Mouse (Mus musculus) forebrain, embryonic 11.5 days (tissue): ENCODE results near the gene Luc7l3. TPM values are rescaled to one million over a fixed set of nuclear protein-coding genes. Genes with fewer than 3 reads are reported as not detected.
"Not testable (repeated sequence)": the region's sequence is repeated elsewhere in the genome, so short reads cannot be mapped to it uniquely, and the experiment has no call there.

Source experiments
- ATAC-seq: fragments of 200-750 bp; cut with Nextera tagmentation; replicated peaks from 2 replicates; pipeline ENCODE4 v1.8.0; 2017; ENCODE audit warnings: moderate TSS enrichment; ENCODE audit not compliant: low FRiP score
- DNase-seq: peaks from one replicate; pipeline ENCODE4 v3.0.0-alpha.2; 2017; ENCODE audit warnings: low spot score
- H3K27ac ChIP-seq: fragments of 300-500 bp; sonication (generic); 2 replicates; pipeline ENCODE4 v1.5.1; 2014; ENCODE audit warnings: low read depth, low read length
- H3K27me3 ChIP-seq: fragments of 300-500 bp; sonication (generic); 2 replicates; pipeline ENCODE4 v1.6.1; 2014; ENCODE audit warnings: mild to moderate bottlenecking, low read length, mixed read lengths; ENCODE audit not compliant: control insufficient read depth, insufficient read depth
- H3K36me3 ChIP-seq: fragments of 300-500 bp; sonication (generic); 2 replicates; pipeline ENCODE4 v1.6.1; 2014; ENCODE audit warnings: mild to moderate bottlenecking, low read length, moderate library complexity, mixed read lengths; ENCODE audit not compliant: control insufficient read depth, insufficient read depth
- H3K4me1 ChIP-seq: fragments of 300-500 bp; sonication (generic); replicated peaks from 2 replicates; pipeline ENCODE4 v1.6.1; 2014; ENCODE audit warnings: low read length, mixed read lengths; ENCODE audit not compliant: control insufficient read depth, insufficient read depth
- H3K4me2 ChIP-seq: fragments of 300-500 bp; sonication (generic); 2 replicates; pipeline ENCODE4 v1.6.1; 2014; ENCODE audit warnings: low read depth, mild to moderate bottlenecking, low read length, moderate library complexity, mixed read lengths; ENCODE audit not compliant: severe bottlenecking
- H3K4me3 ChIP-seq: fragments of 300-500 bp; sonication (generic); 2 replicates; pipeline ENCODE4 v1.5.1; 2014; ENCODE audit warnings: low read depth, low read length
- H3K9ac ChIP-seq: fragments of 300-500 bp; sonication (generic); 2 replicates; pipeline ENCODE4 v1.6.1; 2014; ENCODE audit warnings: low read length
- H3K9me3 ChIP-seq: fragments of 300-500 bp; sonication (generic); 2 replicates; pipeline ENCODE4 v1.6.1; 2016; ENCODE audit warnings: low read length, mixed read lengths; ENCODE audit not compliant: control insufficient read depth
- WGBS: fragments of 180-500 bp; shearing (Covaris S2); extraction: QIAGEN DNeasy Blood & Tissue Kit; methylation state at CpG from one replicate; pipeline ENCODE4 v1.1.7; 2014; 5-methylcytosine and 5-hydroxymethylcytosine counted together
- polyA plus RNA-seq: library from polyadenylated mRNA; unstranded; fragments of >200 nt; fragmentation: Nextera tagmentation; extraction: Ambion mirVana; gene quantifications from 2 replicates; pipeline ENCODE4 v1.2.1, GENCODE M21; 2014

Gene Luc7l3
- polyA plus RNA-seq, 1 experiment from 2014 or later = 136 TPM

DNA sequence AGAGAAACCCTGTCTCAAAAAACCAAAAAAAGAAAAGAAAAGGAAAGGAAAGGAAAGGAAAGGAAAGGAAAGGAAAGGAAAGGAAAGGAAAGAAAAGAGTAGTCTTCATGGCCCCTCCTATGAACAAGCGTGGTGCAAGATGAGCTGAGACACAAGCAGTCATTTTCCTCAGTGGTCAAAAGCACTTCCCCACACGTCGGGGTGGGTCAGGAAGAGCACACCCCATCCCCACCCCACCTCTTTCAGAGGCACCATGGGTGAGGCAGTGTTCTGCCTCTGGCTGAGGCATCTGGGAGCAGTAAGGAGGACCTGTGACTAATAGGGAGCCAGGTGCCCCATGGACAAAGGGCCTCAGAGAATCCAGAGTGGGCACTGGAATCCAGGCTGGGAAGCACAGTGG lies 55.6 kb downstream of the Luc7l3 start:
- not testable (repeated sequence) for ATAC-seq, H3K27me3 ChIP-seq

DNA sequence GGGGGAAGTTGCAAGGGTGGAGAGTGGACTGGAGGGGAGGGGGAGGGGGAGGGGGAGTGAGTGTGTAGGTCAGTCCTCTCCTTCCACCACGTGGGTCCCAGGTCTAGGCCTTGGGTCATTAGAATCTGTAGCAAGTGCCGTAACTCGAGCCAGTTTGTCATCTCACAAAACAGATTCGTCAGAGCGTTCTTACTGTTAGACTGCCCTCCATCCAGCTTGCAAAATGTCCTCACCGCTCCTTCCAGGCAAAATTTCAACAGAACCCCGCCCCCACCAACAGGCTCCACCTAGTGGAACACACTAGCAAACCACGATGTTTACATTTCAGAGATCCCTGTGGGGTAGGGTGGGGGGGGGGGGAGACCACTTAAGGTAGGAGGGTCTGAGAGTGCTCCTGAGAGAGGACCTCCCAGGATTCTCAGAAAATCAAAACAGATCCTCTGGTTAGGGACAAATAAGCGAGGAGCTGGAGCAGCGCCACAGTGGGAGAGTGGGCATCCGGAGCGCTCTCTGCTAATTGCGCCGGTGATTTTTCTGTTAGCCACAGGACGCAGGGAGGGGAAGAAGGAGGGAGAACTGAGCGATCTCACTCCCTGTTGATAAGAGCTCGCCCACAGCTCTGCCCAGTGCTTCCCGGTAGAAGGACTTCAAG lies 56.5 kb downstream of the Luc7l3 start:
- peak overlapping the region; percentile 61 for H3K4me2 ChIP-seq
- WGBS = 1% methylated on average over 18 of the region's 18 CpGs
- H3K4me1 ChIP-seq = no peaks in the 10 kb centered on the region
- H3K27me3 ChIP-seq = no peaks in the 10 kb centered on the region
- H3K27ac ChIP-seq = no peak overlapping the region
- H3K4me3 ChIP-seq = peak overlapping the region; percentile 28
- no peaks in the 10 kb centered on the region for H3K36me3 ChIP-seq
- H3K9me3 ChIP-seq = no peaks in the 10 kb centered on the region
- ATAC-seq = peak; percentile 63
- DNase-seq = peak; percentile 78
- H3K9ac ChIP-seq = peak overlapping the region; percentile 43

More for the DNA sequence above, 55.6 kb downstream of the Luc7l3 start:
- 83% methylated on average over 3 of the region's 3 CpGs for WGBS
- H3K36me3 ChIP-seq, H3K9me3 ChIP-seq, H3K4me2 ChIP-seq, H3K9ac ChIP-seq, DNase-seq, H3K4me1 ChIP-seq, H3K4me3 ChIP-seq, H3K27ac ChIP-seq: not testable (repeated sequence)

DNA sequence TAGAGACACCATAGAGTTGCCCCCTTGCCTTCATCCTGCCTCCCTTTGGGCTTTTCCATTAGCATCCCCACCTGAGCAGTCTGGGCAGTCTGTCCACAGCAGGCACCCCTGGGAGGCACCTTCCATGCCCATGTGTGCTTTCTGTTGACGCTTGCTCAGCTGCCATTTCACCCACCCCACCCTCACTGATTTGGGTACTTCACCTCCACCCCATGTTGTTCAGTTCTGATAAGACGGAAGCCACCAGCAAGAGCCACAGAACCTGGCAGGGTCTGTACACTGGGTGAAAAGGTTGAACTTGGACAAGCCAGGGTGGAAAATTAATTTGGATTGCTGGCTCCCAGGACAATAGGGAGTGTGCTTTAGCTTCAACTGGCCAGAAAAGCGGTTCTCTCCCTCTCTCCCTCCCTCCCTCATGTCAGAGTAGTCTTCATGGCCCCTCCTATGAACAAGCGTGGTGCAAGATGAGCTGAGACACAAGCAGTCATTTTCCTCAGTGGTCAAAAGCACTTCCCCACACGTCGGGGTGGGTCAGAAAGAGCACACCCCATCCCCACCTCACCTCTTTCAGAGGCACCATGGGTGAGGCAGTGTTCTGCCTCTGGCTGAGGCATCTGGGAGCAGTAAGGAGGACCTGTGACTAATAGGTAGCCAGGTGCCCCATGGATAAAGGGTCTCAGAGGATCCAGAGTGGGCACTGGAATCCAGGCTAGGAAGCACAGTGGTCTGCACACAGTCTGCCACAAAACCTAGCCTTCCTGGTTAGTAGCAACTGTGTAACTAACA lies 60.0 kb downstream of the Luc7l3 start:
- ATAC-seq (no peak), DNase-seq (no peak)
- Histone ChIP-seq H3K27ac (no peak overlapping the region), H3K36me3 (no peaks in the 10 kb centered on the region), H3K4me2 (no peak overlapping the region), H3K4me3 (no peak overlapping the region), H3K9me3 (no peaks in the 10 kb centered on the region), H3K9ac (no peak overlapping the region), H3K4me1 (no peaks in the 10 kb centered on the region), H3K27me3 (no peaks in the 10 kb centered on the region)
- 76% methylated on average over 6 of the region's 6 CpGs for WGBS

DNA sequence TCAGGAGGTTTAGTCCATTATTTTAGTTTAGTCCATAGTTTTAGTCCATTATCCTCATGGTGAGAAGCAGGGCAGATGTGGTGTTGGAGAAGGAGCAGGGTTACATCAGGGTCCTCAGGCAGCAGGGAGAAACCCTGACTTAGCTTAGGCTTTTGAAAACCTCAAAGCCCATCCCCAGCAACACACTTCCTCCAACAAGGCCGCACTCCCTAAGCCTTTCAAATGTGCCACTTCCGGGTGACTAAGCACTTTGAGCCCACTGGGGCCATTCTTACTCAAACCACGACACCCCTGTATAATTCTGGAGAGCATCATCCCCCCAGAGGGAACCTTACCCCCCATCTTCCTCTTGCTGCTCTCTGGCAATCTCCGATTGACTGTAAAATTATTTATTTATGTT lies 62.0 kb downstream of the Luc7l3 start:
- H3K36me3 ChIP-seq = no peaks in the 10 kb centered on the region
- no peaks in the 10 kb centered on the region for H3K27me3 ChIP-seq
- no peak overlapping the region for H3K4me3 ChIP-seq
- 43% methylated on average over 4 of the region's 4 CpGs for WGBS
- no peak for DNase-seq
- no peaks in the 10 kb centered on the region for H3K9me3 ChIP-seq
- no peaks in the 10 kb centered on the region for H3K4me1 ChIP-seq
- no peak for ATAC-seq
- H3K27ac ChIP-seq = no peak overlapping the region
- no peak overlapping the region for H3K4me2 ChIP-seq
- H3K9ac ChIP-seq = no peak overlapping the region

DNA sequence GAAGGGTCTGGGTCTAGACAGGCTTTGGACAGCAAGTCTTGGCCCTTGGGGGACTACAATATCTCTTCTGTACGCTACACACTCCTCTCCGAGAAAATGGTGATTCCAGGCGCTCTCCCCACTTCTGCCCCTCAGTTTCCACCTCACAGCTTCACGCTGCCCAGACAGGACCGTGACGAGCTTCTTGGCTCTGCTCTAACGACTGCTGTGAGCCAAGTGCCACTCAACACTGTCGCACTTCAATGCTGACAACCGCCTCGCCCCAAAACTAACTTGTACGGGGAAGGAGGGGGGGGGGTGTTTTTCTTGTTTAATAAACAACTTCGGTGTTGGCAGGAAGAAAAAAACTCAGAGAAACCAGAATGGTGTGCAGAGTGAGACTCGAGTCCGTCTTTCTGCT lies 63.8 kb downstream of the Luc7l3 start:
- no peak for ATAC-seq
- H3K4me3 ChIP-seq = no peak overlapping the region
- WGBS = 81% methylated on average over 14 of the region's 14 CpGs
- H3K4me2 ChIP-seq = no peak overlapping the region
- no peaks in the 10 kb centered on the region for H3K27me3 ChIP-seq
- no peaks in the 10 kb centered on the region for H3K36me3 ChIP-seq
- no peaks in the 10 kb centered on the region for H3K9me3 ChIP-seq
- no peak overlapping the region for H3K27ac ChIP-seq
- H3K9ac ChIP-seq = no peak overlapping the region
- DNase-seq = no peak
- no peaks in the 10 kb centered on the region for H3K4me1 ChIP-seq

DNA sequence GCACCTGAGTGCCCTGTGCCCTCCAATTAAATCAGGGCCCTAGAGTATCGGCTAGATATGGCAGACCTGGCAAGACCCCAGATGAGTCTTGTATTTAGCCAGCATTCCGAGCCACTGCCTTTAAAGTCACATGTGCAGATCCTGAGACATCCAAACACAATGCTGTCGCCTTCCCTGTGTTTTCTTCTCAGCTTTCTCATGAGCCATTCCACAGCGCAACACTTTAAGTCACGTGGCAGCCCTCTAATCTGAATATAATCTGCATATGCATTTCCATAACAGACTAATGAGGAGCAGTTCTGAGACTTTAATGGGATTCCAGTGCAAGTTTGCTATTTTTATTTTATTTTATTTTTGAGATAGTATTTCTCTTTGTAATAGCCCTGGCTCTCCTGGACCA lies 66.1 kb downstream of the Luc7l3 start:
- DNase-seq = no peak
- no peak overlapping the region for H3K4me3 ChIP-seq
- H3K9ac ChIP-seq = no peak overlapping the region
- H3K27ac ChIP-seq = no peak overlapping the region
- H3K36me3 ChIP-seq = no peaks in the 10 kb centered on the region
- no peaks in the 10 kb centered on the region for H3K27me3 ChIP-seq
- ATAC-seq = no peak
- no peak overlapping the region for H3K4me2 ChIP-seq
- H3K4me1 ChIP-seq = no peaks in the 10 kb centered on the region
- H3K9me3 ChIP-seq = no peaks in the 10 kb centered on the region
- 78% methylated on average over 5 of the region's 5 CpGs for WGBS

DNA sequence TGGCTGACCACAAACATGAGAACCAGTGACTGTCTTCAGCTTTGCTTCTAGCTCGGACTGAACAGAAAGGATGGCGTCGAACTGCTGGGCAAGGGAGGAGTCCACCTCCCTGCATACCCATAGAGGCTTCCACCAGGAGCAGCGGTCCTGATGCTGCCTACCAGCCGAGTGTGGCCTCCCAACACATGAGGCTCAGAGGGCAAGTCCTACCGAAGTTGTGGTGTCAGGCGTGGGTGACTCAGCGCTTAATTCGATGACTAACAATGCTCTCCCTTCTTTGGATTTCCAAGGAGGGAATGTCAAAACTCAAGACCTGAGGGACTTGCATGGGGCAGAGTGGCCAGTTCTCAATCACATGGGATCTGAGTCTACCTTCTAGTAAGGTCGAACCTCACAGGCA lies 68.1 kb downstream of the Luc7l3 start:
- no peak overlapping the region for H3K4me3 ChIP-seq
- H3K4me1 ChIP-seq = no peaks in the 10 kb centered on the region
- DNase-seq (no peak), ATAC-seq (no peak)
- no peaks in the 10 kb centered on the region for H3K9me3 ChIP-seq
- no peak overlapping the region for H3K27ac ChIP-seq
- H3K36me3 ChIP-seq = no peaks in the 10 kb centered on the region
- no peaks in the 10 kb centered on the region for H3K27me3 ChIP-seq
- H3K9ac ChIP-seq = no peak overlapping the region
- H3K4me2 ChIP-seq = no peak overlapping the region
- 91% methylated on average over 10 of the region's 10 CpGs for WGBS

DNA sequence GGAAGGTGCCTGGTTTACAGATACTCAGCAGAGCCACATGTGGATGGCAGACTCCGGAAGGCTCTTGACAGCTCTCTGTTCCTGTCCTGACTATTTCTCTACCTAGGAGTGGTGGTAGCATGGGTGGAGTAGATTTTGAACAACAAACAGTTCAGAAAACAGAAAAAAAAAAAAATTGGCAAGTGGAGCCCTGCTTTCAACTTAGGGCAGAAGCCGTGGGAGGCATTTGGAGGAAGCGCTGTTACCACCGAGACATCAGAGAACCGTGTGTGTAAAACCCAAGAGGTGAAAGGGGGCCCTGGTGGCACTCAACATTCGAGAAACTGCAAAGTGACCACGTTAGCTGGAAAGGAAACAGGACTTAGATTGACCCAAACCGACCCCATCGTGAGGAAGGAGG lies 68.6 kb downstream of the Luc7l3 start:
- Histone ChIP-seq H3K9ac (no peak overlapping the region), H3K36me3 (no peaks in the 10 kb centered on the region), H3K4me1 (no peaks in the 10 kb centered on the region), H3K4me3 (no peak overlapping the region), H3K9me3 (no peaks in the 10 kb centered on the region), H3K27ac (no peak overlapping the region), H3K27me3 (no peaks in the 10 kb centered on the region), H3K4me2 (no peak overlapping the region)
- ATAC-seq = no peak
- no peak for DNase-seq
- 85% methylated on average over 9 of the region's 9 CpGs for WGBS

DNA sequence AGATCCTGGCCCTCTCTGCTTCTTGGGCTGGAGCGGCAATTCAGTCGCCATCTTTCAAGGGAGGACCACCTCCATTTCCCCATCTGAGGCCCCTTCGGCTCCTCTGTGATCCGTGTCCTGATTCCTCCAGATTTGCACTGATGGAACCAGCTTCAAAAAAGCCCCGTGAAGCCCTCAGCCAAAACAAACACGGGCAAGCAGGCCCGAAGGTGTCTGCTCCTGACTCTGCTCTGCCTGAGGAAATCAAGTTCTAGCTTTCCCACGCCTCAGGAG lies 75.1 kb downstream of the Luc7l3 start:
- Histone ChIP-seq H3K4me2 (no peak overlapping the region), H3K9ac (no peak overlapping the region), H3K4me3 (no peak overlapping the region), H3K27me3 (no peaks in the 10 kb centered on the region; the same call in 1 of the 2 replicates), H3K27ac (peak overlapping the region; percentile 37), H3K4me1 (peaks cover 13% of the 10 kb centered on the region; the same call in 1 of the 2 replicates), H3K36me3 (no peaks in the 10 kb centered on the region), H3K9me3 (no peaks in the 10 kb centered on the region)
- ATAC-seq = no peak
- 77% methylated on average over 8 of the region's 8 CpGs for WGBS
- DNase-seq = no peak
